Mouse (Mus musculus) CH12.LX (cell line): ENCODE results near the gene Fxr1. TPM values are rescaled to one million over a fixed set of nuclear protein-coding genes. Genes with fewer than 3 reads are reported as not detected.

Source experiments
- DNase-seq: peaks from one replicate; pipeline ENCODE4 v3.0.0-alpha.2; 2013; ENCODE audit errors: extremely low read depth
- H3K27ac ChIP-seq: 2 replicates; pipeline ENCODE4 v1.5.1; 2012; ENCODE audit warnings: low read depth, mild to moderate bottlenecking, control low read depth, moderate library complexity; ENCODE audit not compliant: insufficient read depth
- H3K27me3 ChIP-seq: replicated peaks from 2 replicates; pipeline ENCODE3; 2012; ENCODE audit warnings: inconsistent platforms
- H3K36me3 ChIP-seq, 2 experiments: replicated peaks in 1 of 2; 2 replicates each; pipeline versions ENCODE3 to v1.6.1; 2012; ENCODE audit warnings: inconsistent platforms in 1 of 2, low read length in 1 of 2, mild to moderate bottlenecking in 1 of 2, mixed read lengths in 1 of 2, moderate library complexity in 1 of 2; ENCODE audit not compliant: control insufficient read depth in 1 of 2, insufficient read depth in 1 of 2
- H3K4me1 ChIP-seq, 2 experiments: 2 replicates each; pipeline ENCODE4 v1.6.1; 2012; ENCODE audit warnings: inconsistent platforms in 1 of 2, moderate library complexity in 1 of 2; ENCODE audit not compliant: insufficient read depth in 2 of 2, control insufficient read depth in 1 of 2
- H3K4me2 ChIP-seq: 2 replicates; pipeline ENCODE4 v1.6.1; 2012; ENCODE audit warnings: low read depth, mild to moderate bottlenecking, control low read depth; ENCODE audit not compliant: poor library complexity, insufficient read depth, severe bottlenecking
- H3K4me3 ChIP-seq, 3 experiments: fragments of 150-350 bp in 1 of 3; sonication (generic) in 1 of 3; replicated peaks in 1 of 3; 2 replicates each; pipeline versions ENCODE3 to v1.5.1; 2011 to 2012; ENCODE audit warnings: low read depth in 2 of 3, low read length in 2 of 3, mild to moderate bottlenecking in 2 of 3, moderate library complexity in 2 of 3, control low read depth in 1 of 3, improper control_type of control experiment in 1 of 3, inconsistent platforms in 1 of 3, mixed read lengths in 1 of 3; ENCODE audit not compliant: poor library complexity in 1 of 3
- H3K79me2 ChIP-seq: replicated peaks from 2 replicates; pipeline ENCODE4 v1.6.1; 2012; ENCODE audit warnings: mild to moderate bottlenecking, moderate library complexity; ENCODE audit not compliant: control insufficient read depth, poor library complexity, insufficient read depth, severe bottlenecking; ENCODE audit errors: extremely low read depth
- H3K9ac ChIP-seq: 2 replicates; pipeline ENCODE4 v1.6.1; 2012; ENCODE audit warnings: low read depth, mild to moderate bottlenecking, control low read depth, moderate library complexity; ENCODE audit not compliant: insufficient read depth
- H3K9me3 ChIP-seq: replicated peaks from 2 replicates; pipeline ENCODE3; 2012; ENCODE audit warnings: low read length, inconsistent platforms, mixed read lengths
- BHLHE40 ChIP-seq: IDR thresholded peaks from 2 replicates; pipeline ENCODE4 v1.6.1; 2011; ENCODE audit warnings: mild to moderate bottlenecking, low read depth, low read length, improper control_type of control experiment
- CHD1 ChIP-seq: IDR thresholded peaks from 2 replicates; pipeline ENCODE4 v1.6.1; 2012; ENCODE audit warnings: low read depth, low read length, improper control_type of control experiment, inconsistent platforms
- CHD2 ChIP-seq: IDR thresholded peaks from 2 replicates; pipeline ENCODE4 v1.6.1; 2011; ENCODE audit warnings: low read length, improper control_type of control experiment
- CTCF ChIP-seq, 2 experiments: IDR thresholded peaks in 1 of 2; conservative IDR thresholded peaks in 1 of 2; 2 replicates each; pipeline ENCODE4 v1.5.1; 2011 to 2012; ENCODE audit warnings: low read depth in 2 of 2, low read length in 2 of 2, improper control_type of control experiment in 1 of 2, inconsistent platforms in 1 of 2, mild to moderate bottlenecking in 1 of 2, moderate library complexity in 1 of 2
- E2F4 ChIP-seq: IDR thresholded peaks from 2 replicates; pipeline ENCODE4 v1.6.1; 2011; ENCODE audit warnings: low read depth, low read length, improper control_type of control experiment; ENCODE audit not compliant: insufficient replicate concordance
- ELF1 ChIP-seq: IDR thresholded peaks from 2 replicates; pipeline ENCODE4 v1.6.1; 2014; ENCODE audit warnings: low read depth, mild to moderate bottlenecking, inconsistent platforms, low read length, improper control_type of control experiment
- ETS1 ChIP-seq: conservative IDR thresholded peaks from 2 replicates; pipeline ENCODE4 v1.6.1; 2012; ENCODE audit warnings: low read depth, mild to moderate bottlenecking, inconsistent platforms, low read length, improper control_type of control experiment, moderate library complexity
- JUND ChIP-seq: conservative IDR thresholded peaks from 2 replicates; pipeline ENCODE4 v1.6.1; 2011; ENCODE audit warnings: low read depth, low read length, improper control_type of control experiment
- KAT2A ChIP-seq: IDR thresholded peaks from 2 replicates; pipeline ENCODE4 v1.6.1; 2012; ENCODE audit warnings: low read length, improper control_type of control experiment, inconsistent platforms; ENCODE audit not compliant: insufficient replicate concordance
- MXI1 ChIP-seq: IDR thresholded peaks from 2 replicates; pipeline ENCODE4 v1.6.1; 2011; ENCODE audit warnings: mild to moderate bottlenecking, low read depth, low read length, improper control_type of control experiment
- NRF1 ChIP-seq: IDR thresholded peaks from 2 replicates; pipeline ENCODE4 v1.6.1; 2014; ENCODE audit warnings: low read depth, mild to moderate bottlenecking, inconsistent platforms, low read length, improper control_type of control experiment, moderate library complexity
- POLR2A ChIP-seq: IDR thresholded peaks from 2 replicates; pipeline ENCODE4 v1.6.1; 2011; ENCODE audit warnings: low read depth, mild to moderate bottlenecking, improper control_type of control experiment, low read length
- POLR2AphosphoS2 ChIP-seq: IDR thresholded peaks from 2 replicates; pipeline ENCODE4 v1.6.1; 2011; ENCODE audit warnings: low read depth, low read length, improper control_type of control experiment
- RAD21 ChIP-seq: IDR thresholded peaks from 2 replicates; pipeline ENCODE4 v1.6.1; 2011; ENCODE audit warnings: low read depth, mild to moderate bottlenecking, low read length, improper control_type of control experiment, moderate library complexity
- RCOR1 ChIP-seq: conservative IDR thresholded peaks from 2 replicates; pipeline ENCODE4 v1.6.1; 2012; ENCODE audit warnings: low read depth, mild to moderate bottlenecking, inconsistent platforms, low read length, improper control_type of control experiment
- SIN3A ChIP-seq: IDR thresholded peaks from 2 replicates; pipeline ENCODE4 v1.6.1; 2012; ENCODE audit warnings: low read length, improper control_type of control experiment, inconsistent platforms
- TCF12 ChIP-seq: IDR thresholded peaks from 2 replicates; pipeline ENCODE4 v1.6.1; 2014; ENCODE audit warnings: low read depth, mild to moderate bottlenecking, inconsistent platforms, low read length, improper control_type of control experiment
- ZC3H11A ChIP-seq: IDR thresholded peaks from 2 replicates; pipeline ENCODE4 v1.6.1; 2012; ENCODE audit warnings: low read depth, mild to moderate bottlenecking, inconsistent platforms, low read length, improper control_type of control experiment
- ZKSCAN1 ChIP-seq: IDR thresholded peaks from 2 replicates; pipeline ENCODE4 v1.6.1; 2012; ENCODE audit warnings: low read depth, inconsistent platforms, low read length, improper control_type of control experiment, borderline replicate concordance
- ZMIZ1 ChIP-seq: IDR thresholded peaks from 2 replicates; pipeline ENCODE4 v1.6.1; 2012; ENCODE audit warnings: low read depth, mild to moderate bottlenecking, inconsistent platforms, low read length, improper control_type of control experiment
- ZNF384 ChIP-seq: IDR thresholded peaks from 2 replicates; pipeline ENCODE4 v1.6.1; 2012; ENCODE audit warnings: low read depth, low read length, improper control_type of control experiment, inconsistent platforms
- dilution Hi-C: fragments of 300-500 bp; cut with MboI; formaldehyde crosslinking; loops from 2 replicates; pipeline ENCODE4 v1.14.3; 2020; ENCODE audit warnings: low sequenced_read_pairs; ENCODE audit not compliant: extremely low pct_unique_long_range_greater_than_20kb, extremely low pct_ligation_motif_present
- in situ Hi-C: fragments of 300-500 bp; cut with MboI; formaldehyde crosslinking; loops from 3 replicates; pipeline ENCODE4 v1.14.3; 2019; ENCODE audit warnings: low sequenced_read_pairs, low pct_ligation_motif_present, low pct_unique_long_range_greater_than_20kb, mixed read lengths
- polyA plus RNA-seq: library from polyadenylated mRNA; unstranded; fragments of >175 nt; gene quantifications from 2 replicates; pipeline ENCODE4 v1.2.1, GENCODE M21; 2012; ENCODE audit warnings: low read depth; ENCODE audit not compliant: insufficient read length
- total RNA-seq, 2 experiments: library from RNA; depleted of rRNA; stranded (reverse); fragments of 300-350 nt in 1 of 2; fragments of >200 nt in 1 of 2; gene quantifications; 2 replicates each; pipeline ENCODE4 v1.2.3; 2012 to 2014

Gene Fxr1
- total and polyA plus RNA-seq, 3 experiments: 83.9 to 120 (median 119) TPM

DNA sequence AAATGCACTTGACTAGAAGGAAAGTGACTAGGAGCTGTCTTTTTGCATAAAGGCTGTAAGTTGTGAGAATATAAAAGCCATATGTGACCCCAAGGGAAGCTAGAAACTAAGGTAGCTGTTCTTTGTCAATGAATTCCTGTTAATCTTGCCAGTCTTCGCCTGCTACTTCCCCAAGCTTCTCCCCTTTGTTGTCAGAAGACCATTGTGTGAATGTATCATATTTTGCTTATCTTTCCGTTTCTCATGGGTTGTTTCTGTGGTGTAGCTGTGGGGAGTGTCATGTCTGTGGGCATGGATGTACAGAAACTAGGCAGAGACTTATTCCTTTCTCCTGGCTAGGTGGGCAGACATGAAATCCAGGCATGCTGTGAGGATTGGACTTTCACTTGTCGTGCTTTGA lies 62.2 kb downstream of the Fxr1 start:
- dilution Hi-C loops: no loop called here
- H3K27me3 ChIP-seq: no peaks in the 10 kb centered on the region

DNA sequence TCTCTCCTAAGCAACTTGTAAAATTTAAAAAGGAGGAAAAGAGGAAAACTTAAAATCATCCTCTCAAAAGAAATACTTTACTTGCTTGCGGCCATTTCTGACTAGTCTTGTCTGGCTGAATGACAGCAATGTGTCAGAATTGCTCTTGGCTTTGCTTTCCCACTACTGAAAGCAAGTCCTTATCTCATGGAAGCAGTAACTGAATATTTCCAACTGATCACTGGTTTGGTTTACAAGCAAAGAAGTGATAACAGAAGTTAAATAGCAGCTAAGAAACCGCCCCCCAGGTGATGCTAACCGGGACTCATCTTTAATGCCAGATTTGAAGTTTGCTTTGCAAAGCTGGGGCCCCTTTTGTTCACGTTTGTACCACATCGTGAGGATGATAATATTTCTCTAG lies 63.9 kb downstream of the Fxr1 start:
- H3K27ac ChIP-seq: no peak overlapping the region
- H3K4me3 ChIP-seq: no peak overlapping the region
- no peaks in the 10 kb centered on the region for H3K9me3 ChIP-seq
- in situ Hi-C loops (no loop called here), dilution Hi-C loops (no loop called here)
- H3K9ac ChIP-seq: no peak overlapping the region
- H3K36me3 ChIP-seq: peaks cover 4 to 10% of the 10 kb centered on the region in 2 experiments
- TF ChIP-seq NRF1: no peak
- no peak for TF ChIP-seq ETS1
- no peak for TF ChIP-seq KAT2A
- no peak for TF ChIP-seq RAD21
- no peak for TF ChIP-seq ZC3H11A
- no peak for TF ChIP-seq JUND
- TF ChIP-seq ZNF384: no peak
- TF ChIP-seq BHLHE40: no peak
- no peak for TF ChIP-seq POLR2AphosphoS2
- no peak for TF ChIP-seq SIN3A
- no peak for TF ChIP-seq POLR2A
- TF ChIP-seq RCOR1: no peak
- TF ChIP-seq E2F4: no peak
- TF ChIP-seq CHD1: no peak
- TF ChIP-seq ELF1: no peak
- TF ChIP-seq ZMIZ1: no peak
- TF ChIP-seq TCF12: no peak
- H3K27me3 ChIP-seq: no peaks in the 10 kb centered on the region
- H3K4me2 ChIP-seq: no peak overlapping the region
- DNase-seq: no peak
- H3K4me1 ChIP-seq: peaks cover 7 to 19% of the 10 kb centered on the region in 2 experiments; a peak in 3 of 4 replicates
- peaks cover 8% of the 10 kb centered on the region for H3K79me2 ChIP-seq

More for the DNA sequence above, 62.2 kb downstream of the Fxr1 start:
- DNase-seq: no peak
- Histone ChIP-seq H3K27ac (no peak overlapping the region), H3K79me2 (peaks cover 8% of the 10 kb centered on the region), H3K9me3 (no peaks in the 10 kb centered on the region), H3K4me1 (peaks cover 7 to 19% of the 10 kb centered on the region in 2 experiments; a peak in 3 of 4 replicates), H3K9ac (peak overlapping the region; percentile 62), H3K36me3 (peaks cover 9 to 21% of the 10 kb centered on the region in 2 experiments), H3K4me3 (peak overlapping the region in 2 of 3 experiments; percentile 70 to 75), H3K4me2 (peak overlapping the region; percentile 60)
- TF ChIP-seq E2F4 (no peak), CHD2 (no peak), ZKSCAN1 (no peak), NRF1 (no peak), RCOR1 (no peak), ETS1 (no peak), CTCF (conservative IDR thresholded peaks at IDR 0.05 in 1 of 2, IDR thresholded peaks at IDR 0.05 in 1 of 2; ENCODE audit: low read depth in 2 of 2, low read length in 2 of 2) (no peak), BHLHE40 (no peak), ELF1 (no peak), MXI1 (no peak)
- in situ Hi-C loops: no loop called here
